Mouse (Mus musculus) cerebellum, postnatal 36 days (tissue): ENCODE measurements around the gene H2-DMb1.
"Not testable (repeated sequence)": the region's sequence is repeated elsewhere in the genome, so short reads cannot be mapped to it uniquely, and the experiment has no call there.

Experiments
- DNase-seq, 2 experiments: peaks; one replicate each; pipeline ENCODE4 v3.0.0; 2021 to 2022; ENCODE audit warnings: mixed read lengths in 2 of 2

The H2-DMb1 gene

GRCm38 (mm10) chr17:34123111-34123510 is 29.8 kb upstream of the H2-DMb1 start:
- DNase-seq, result no peak

- no peak for DNase-seq
Observed at GRCm38 (mm10) chr17:34123518-34123917, 29.4 kb upstream of the H2-DMb1 start.

GRCm38 (mm10) chr17:34124649-34125048 is 28.2 kb upstream of the H2-DMb1 start:
- no peak for DNase-seq

- no peak for DNase-seq
Observed at GRCm38 (mm10) chr17:34126826-34127420, 25.9 kb upstream of the H2-DMb1 start.

- peak; percentile 65 to 75 for DNase-seq
Observed at GRCm38 (mm10) chr17:34127475-34127874, 25.4 kb upstream of the H2-DMb1 start.

GRCm38 (mm10) chr17:34128264-34128937 is 24.5 kb upstream of the H2-DMb1 start:
- DNase-seq, result no peak

GRCm38 (mm10) chr17:34128944-34129791 is 23.7 kb upstream of the H2-DMb1 start:
- DNase-seq, result no peak

GRCm38 (mm10) chr17:34130073-34130947 is 22.6 kb upstream of the H2-DMb1 start:
- no peak for DNase-seq

- no peak for DNase-seq
Observed at GRCm38 (mm10) chr17:34131911-34132310, 21.0 kb upstream of the H2-DMb1 start.

- DNase-seq, result no peak
Observed at GRCm38 (mm10) chr17:34133289-34133688, 19.6 kb upstream of the H2-DMb1 start.

- no peak for DNase-seq
Observed at GRCm38 (mm10) chr17:34134451-34134850, 18.4 kb upstream of the H2-DMb1 start.

GRCm38 (mm10) chr17:34135297-34136224 is 17.3 kb upstream of the H2-DMb1 start:
- peak; percentile 98 to 99 for DNase-seq

GRCm38 (mm10) chr17:34137601-34138000 is 15.3 kb upstream of the H2-DMb1 start:
- DNase-seq, result no peak

- no peak for DNase-seq
Observed at GRCm38 (mm10) chr17:34138655-34139054, 14.2 kb upstream of the H2-DMb1 start.

- no peak for DNase-seq
Observed at GRCm38 (mm10) chr17:34139416-34139815, 13.5 kb upstream of the H2-DMb1 start.

- DNase-seq, result no peak
Observed at GRCm38 (mm10) chr17:34140240-34140639, 12.6 kb upstream of the H2-DMb1 start.

GRCm38 (mm10) chr17:34141448-34141847 is 11.4 kb upstream of the H2-DMb1 start:
- no peak for DNase-seq

GRCm38 (mm10) chr17:34142456-34143010 is 10.3 kb upstream of the H2-DMb1 start:
- no peak for DNase-seq

GRCm38 (mm10) chr17:34143033-34143432 is 9.8 kb upstream of the H2-DMb1 start, which contains the start of gene H2-DMb2:
Gene H2-DMb2 (plus strand): TSS chr17:34143307.
- no peak for DNase-seq

- no peak for DNase-seq
Observed at GRCm38 (mm10) chr17:34143461-34143860, 9.4 kb upstream of the H2-DMb1 start.

GRCm38 (mm10) chr17:34144221-34144620 is 8.7 kb upstream of the H2-DMb1 start:
- DNase-seq, result not testable (repeated sequence)
